Mouse (Mus musculus) hindbrain, postnatal 0 days (tissue): Measurements from ENCODE around the gene Srp9. TPM values are rescaled to one million over a fixed set of nuclear protein-coding genes. Genes with fewer than 3 reads are reported as not detected.

Experiments
- ATAC-seq: fragments of 200-750 bp; cut with Nextera tagmentation; 2 replicates; pipeline ENCODE4 v1.8.0; 2017; ENCODE audit warnings: mild to moderate bottlenecking, moderate TSS enrichment, moderate library complexity
- DNase-seq: peaks from one replicate; pipeline ENCODE4 v3.0.0-alpha.2; 2015; ENCODE audit warnings: low spot score
- H3K27ac ChIP-seq: fragments of 300-500 bp; sonication (generic); 2 replicates; pipeline ENCODE4 v1.5.1; 2014; ENCODE audit warnings: mild to moderate bottlenecking
- H3K27me3 ChIP-seq: fragments of 300-500 bp; sonication (generic); 2 replicates; pipeline ENCODE4 v1.6.1; 2014; ENCODE audit warnings: low read length, mixed read lengths; ENCODE audit not compliant: insufficient read depth
- H3K36me3 ChIP-seq: fragments of 300-500 bp; sonication (generic); 2 replicates; pipeline ENCODE4 v1.6.1; 2014; ENCODE audit warnings: low read length, mixed read lengths; ENCODE audit not compliant: insufficient read depth
- H3K4me1 ChIP-seq: fragments of 300-500 bp; sonication (generic); 2 replicates; pipeline ENCODE4 v1.6.1; 2014; ENCODE audit warnings: antibody characterized with exemption, low read length, mixed read lengths; ENCODE audit not compliant: insufficient read depth
- H3K4me2 ChIP-seq: fragments of 300-500 bp; sonication (generic); 2 replicates; pipeline ENCODE4 v1.6.1; 2014; ENCODE audit warnings: low read depth, mild to moderate bottlenecking, low read length, moderate library complexity, mixed read lengths
- H3K4me3 ChIP-seq: fragments of 300-500 bp; sonication (generic); 2 replicates; pipeline ENCODE4 v1.5.1; 2014; ENCODE audit warnings: low read length
- H3K9ac ChIP-seq: fragments of 300-500 bp; sonication (generic); replicated peaks from 2 replicates; pipeline ENCODE4 v1.6.1; 2014; ENCODE audit warnings: mild to moderate bottlenecking, low read length, moderate library complexity, mixed read lengths
- H3K9me3 ChIP-seq: fragments of 300-500 bp; sonication (generic); 2 replicates; pipeline ENCODE4 v1.6.1; 2016; ENCODE audit warnings: low read length, mixed read lengths
- CTCF ChIP-seq: IDR thresholded peaks from 2 replicates; pipeline ENCODE4 v1.5.1; 2016; ENCODE audit warnings: antibody characterized with exemption, control low read depth, low read depth
- WGBS: fragments of 180-500 bp; shearing (Covaris S2); extraction: QIAGEN DNeasy Blood & Tissue Kit; methylation state at CpG from one replicate; pipeline ENCODE4 v1.1.7; 2014; 5-methylcytosine and 5-hydroxymethylcytosine counted together
- polyA plus RNA-seq: library from polyadenylated mRNA; unstranded; fragments of >200 nt; fragmentation: Nextera tagmentation; extraction: Ambion mirVana; gene quantifications from 2 replicates; pipeline ENCODE4 v1.2.1, GENCODE M21; 2015
- total RNA-seq: library from RNA; depleted of rRNA; stranded (reverse); fragments of >200 nt; gene quantifications from 2 replicates; pipeline ENCODE4 v1.2.3, GENCODE M21; 2014

The Srp9 gene
- total and polyA plus RNA-seq, 2 experiments from 2014 or later: 61.4 to 168 TPM

- Histone ChIP-seq H3K9me3 (no peaks in the 10 kb centered on the region), H3K4me3 (no peak overlapping the region), H3K4me2 (no peak overlapping the region), H3K36me3 (no peaks in the 10 kb centered on the region), H3K4me1 (peaks cover 29% of the 10 kb centered on the region), H3K27me3 (no peaks in the 10 kb centered on the region), H3K27ac (peak overlapping the region; percentile 76), H3K9ac (no peak overlapping the region)
- DNase-seq: peak; percentile 79
- 25% methylated on average over 14 of the region's 14 CpGs for WGBS
- ATAC-seq: peak; percentile 66
- no peak for TF ChIP-seq CTCF
Measured at GRCm38 (mm10) chr1:182088844-182089418, 35.6 kb upstream of the Srp9 start.

DNA sequence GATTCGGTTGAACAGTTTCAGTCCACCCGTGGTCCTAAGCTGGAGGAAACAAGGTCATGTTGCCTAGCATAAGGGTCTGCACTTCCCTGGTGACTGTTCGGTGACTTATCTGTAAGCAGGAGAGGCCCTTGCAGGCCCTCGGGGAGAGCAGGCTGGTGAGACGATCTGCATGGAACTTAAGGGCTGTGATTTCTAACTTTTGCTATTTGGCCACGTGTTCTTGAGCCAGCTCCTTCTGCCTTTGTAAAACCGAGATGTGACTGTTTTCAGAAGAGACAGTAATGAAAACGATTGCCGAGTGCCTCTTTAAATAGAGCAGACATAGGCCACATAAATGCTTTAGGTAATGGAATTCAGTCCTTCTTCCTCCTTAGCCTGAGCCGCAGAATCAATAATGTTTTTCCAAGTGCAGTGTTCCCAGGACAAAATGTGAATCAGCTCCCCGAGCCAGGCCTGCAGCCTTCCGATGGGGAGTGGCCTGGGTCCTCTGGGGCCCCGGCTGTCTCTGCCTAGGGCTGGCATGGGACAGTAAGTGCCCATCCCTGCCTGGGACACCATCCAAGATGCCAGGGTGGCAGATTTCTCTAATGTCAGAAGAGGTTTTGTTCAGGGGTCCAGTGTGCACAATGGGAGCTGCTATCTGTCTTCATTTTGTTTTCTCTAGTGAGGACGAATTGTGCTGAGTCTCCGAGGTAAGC lies 34.8 kb upstream of the Srp9 start:
- Histone ChIP-seq H3K4me3 (no peak overlapping the region), H3K27ac (peak overlapping the region; percentile 76), H3K27me3 (no peaks in the 10 kb centered on the region), H3K4me1 (peaks cover 33% of the 10 kb centered on the region), H3K4me2 (no peak overlapping the region), H3K36me3 (no peaks in the 10 kb centered on the region), H3K9me3 (no peaks in the 10 kb centered on the region), H3K9ac (no peak overlapping the region)
- ATAC-seq (peak; percentile 63), DNase-seq (peak; percentile 71)
- no peak for TF ChIP-seq CTCF
- WGBS: 20% methylated on average over 15 of the region's 15 CpGs

DNA sequence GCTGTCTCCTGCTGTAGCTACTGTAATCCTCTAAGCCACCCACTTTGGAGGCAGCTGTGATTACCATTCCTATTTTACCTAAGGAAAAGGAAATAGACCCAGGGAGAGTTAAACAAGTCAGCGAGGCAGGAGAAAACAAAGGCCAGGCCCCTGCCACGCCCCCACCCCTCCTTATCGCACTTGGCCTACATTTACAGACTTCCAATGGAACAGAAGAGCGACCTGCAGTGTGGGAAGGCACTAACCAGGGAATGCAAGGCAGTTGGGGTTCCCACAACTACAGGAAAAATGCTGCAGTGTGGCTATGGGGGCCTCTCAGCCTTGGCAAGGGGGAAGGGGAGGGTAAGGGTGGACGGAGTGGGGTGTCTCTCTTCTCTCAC lies 34.2 kb upstream of the Srp9 start:
- H3K9ac ChIP-seq: no peak overlapping the region
- H3K4me1 ChIP-seq: peaks cover 36% of the 10 kb centered on the region
- H3K4me3 ChIP-seq: no peak overlapping the region
- DNase-seq (no peak), ATAC-seq (0 out of 2 replicates have a peak, but pooled peaks have one; percentile 2)
- no peaks in the 10 kb centered on the region for H3K9me3 ChIP-seq
- no peak for TF ChIP-seq CTCF
- no peak overlapping the region for H3K4me2 ChIP-seq
- 12% methylated on average over 5 of the region's 5 CpGs for WGBS
- no peaks in the 10 kb centered on the region for H3K36me3 ChIP-seq
- H3K27me3 ChIP-seq: no peaks in the 10 kb centered on the region
- peak overlapping the region; percentile 76 for H3K27ac ChIP-seq

- Histone ChIP-seq H3K36me3 (no peaks in the 10 kb centered on the region), H3K27ac (peak overlapping the region; percentile 16; the same call in 1 of the 2 replicates), H3K4me2 (no peak overlapping the region), H3K27me3 (no peaks in the 10 kb centered on the region), H3K9me3 (no peaks in the 10 kb centered on the region), H3K9ac (no peak overlapping the region), H3K4me1 (peaks cover 36% of the 10 kb centered on the region), H3K4me3 (no peak overlapping the region)
- no peak for TF ChIP-seq CTCF
- no peak for ATAC-seq
- 51% methylated on average over 7 of the region's 7 CpGs for WGBS
- DNase-seq: no peak
Measured at GRCm38 (mm10) chr1:182091261-182091660, 33.3 kb upstream of the Srp9 start.

DNA sequence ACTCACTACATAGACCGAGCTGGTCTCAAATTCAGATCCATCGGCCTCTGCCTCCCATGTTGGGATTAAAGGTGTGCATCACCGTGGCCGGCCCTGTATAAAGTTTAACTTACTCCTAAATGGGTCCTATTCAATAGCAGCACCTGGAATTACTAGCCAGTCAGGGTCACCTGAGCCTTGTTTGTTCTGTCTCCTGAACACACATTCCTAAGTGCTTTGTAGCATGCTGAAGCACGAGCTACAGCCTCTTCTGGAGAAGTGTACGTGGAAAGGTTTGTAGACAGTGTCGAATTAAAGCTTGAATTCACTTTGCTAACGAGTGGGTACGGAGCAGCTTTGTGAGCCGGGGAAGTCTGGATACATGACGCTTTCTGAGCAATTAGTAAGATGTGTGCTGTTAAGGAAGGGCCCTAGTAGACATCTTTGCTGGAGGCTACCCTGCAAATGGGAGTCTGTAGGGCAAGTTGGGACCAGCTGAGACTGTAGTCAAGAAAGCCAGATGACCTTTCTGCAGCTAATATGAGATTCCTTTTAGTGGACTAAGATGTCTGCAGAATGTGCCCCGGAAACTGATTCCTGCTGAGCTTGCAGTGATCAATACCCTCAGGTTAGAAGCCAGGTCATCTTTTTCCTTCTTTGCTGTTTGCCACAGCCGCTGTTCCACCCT lies 32.7 kb upstream of the Srp9 start:
- H3K4me2 ChIP-seq: no peak overlapping the region
- no peak overlapping the region for H3K9ac ChIP-seq
- no peaks in the 10 kb centered on the region for H3K9me3 ChIP-seq
- H3K4me3 ChIP-seq: no peak overlapping the region
- no peaks in the 10 kb centered on the region for H3K27me3 ChIP-seq
- H3K4me1 ChIP-seq: peaks cover 36% of the 10 kb centered on the region
- H3K36me3 ChIP-seq: no peaks in the 10 kb centered on the region
- DNase-seq (no peak), ATAC-seq (no peak)
- no peak for TF ChIP-seq CTCF
- 77% methylated on average over 13 of the region's 13 CpGs for WGBS
- no peak overlapping the region for H3K27ac ChIP-seq

DNA sequence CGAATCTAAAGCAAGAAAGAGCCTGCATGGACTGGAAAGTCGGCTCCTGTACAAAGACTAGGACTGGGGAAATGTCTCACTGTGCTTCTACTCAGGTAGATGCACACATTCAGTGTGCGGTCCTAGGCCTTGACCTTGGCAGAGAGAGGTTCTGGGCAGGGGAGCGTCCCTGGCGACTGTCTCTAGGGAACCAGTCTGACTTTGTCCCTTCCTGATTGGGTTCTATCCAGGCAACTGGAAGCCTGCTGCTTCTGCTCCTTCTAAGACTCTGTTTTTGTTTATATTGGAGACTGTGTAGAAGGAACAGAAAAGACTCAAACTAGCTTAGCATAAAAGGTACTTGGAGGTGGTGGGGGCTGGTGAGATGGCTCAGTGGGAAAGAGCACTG lies 32.1 kb upstream of the Srp9 start:
- 59% methylated on average over 5 of the region's 5 CpGs for WGBS
- DNase-seq (no peak), ATAC-seq (no peak)
- peaks cover 36% of the 10 kb centered on the region for H3K4me1 ChIP-seq
- no peak overlapping the region for H3K4me2 ChIP-seq
- no peak overlapping the region for H3K9ac ChIP-seq
- H3K27me3 ChIP-seq: no peaks in the 10 kb centered on the region
- no peaks in the 10 kb centered on the region for H3K36me3 ChIP-seq
- no peak overlapping the region for H3K27ac ChIP-seq
- TF ChIP-seq CTCF: no peak
- H3K9me3 ChIP-seq: no peaks in the 10 kb centered on the region
- H3K4me3 ChIP-seq: no peak overlapping the region
